15 mouse cellular contexts compared by ENCODE assay signal in the genomic region with DNA sequence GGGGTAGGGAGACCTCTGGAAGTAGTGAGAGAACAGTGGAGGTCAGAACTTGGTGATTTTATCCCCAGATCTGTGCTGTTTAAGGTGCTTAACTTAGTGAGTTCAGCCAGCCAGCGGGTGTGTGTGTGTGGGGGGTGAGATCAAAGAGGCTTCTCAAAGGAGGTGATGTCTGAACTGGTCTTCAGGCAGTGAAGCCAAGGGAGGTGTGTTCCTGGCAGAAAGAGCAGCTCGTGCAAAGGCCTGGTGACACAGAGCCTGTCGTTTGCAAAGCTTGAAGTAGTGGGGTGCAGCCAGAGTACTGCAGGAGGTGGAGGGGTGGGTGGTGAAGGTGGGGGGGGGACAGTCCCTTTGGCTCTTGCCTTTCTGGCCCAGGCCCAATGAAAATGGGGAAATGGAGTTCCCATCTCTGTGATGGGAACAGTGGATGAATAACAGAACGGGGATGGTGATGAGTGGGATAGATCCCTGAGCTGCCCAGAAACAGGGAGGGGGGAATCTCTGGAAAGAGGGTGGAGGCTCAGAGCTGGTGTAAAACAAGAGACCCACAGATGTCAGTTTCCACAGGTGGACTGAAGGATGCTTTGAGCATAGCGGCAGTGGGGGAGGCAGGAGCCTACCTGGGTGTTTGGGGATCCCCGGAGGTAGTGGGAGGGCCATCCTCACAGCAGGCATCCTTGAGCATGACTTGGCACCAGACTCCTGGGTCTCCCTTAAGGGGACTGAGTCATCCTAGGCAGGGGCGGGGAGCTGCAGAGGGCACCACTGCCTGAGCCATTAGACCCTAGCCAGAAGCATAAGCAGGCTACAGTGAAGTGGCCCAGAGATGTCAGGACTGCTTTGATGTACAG. TPM values are rescaled to one million over a fixed set of nuclear protein-coding genes. Genes with fewer than 3 reads are reported as not detected.
DNase-seq lines count a peak whose midpoint lies in the region; ATAC-seq and TF ChIP-seq lines count a peak whose summit lies in the region.
"Had no signal": no experiment of that assay in that cellular context is flagged by ENCODE, and none has a peak within 500 bp of the region (broad histone marks: within the 10 kb centered on the region; RNA-seq: fewer than 3 reads in every experiment).

No protein-coding gene starts in this region.

- no peak overlapping the region for H3K4me3 ChIP-seq in hindbrain, postnatal 0 days (ENCODE audit: low read length)
- H3K4me3 ChIP-seq in hindbrain, embryonic 10.5 days, result no peak overlapping the region
- no peak overlapping the region for H3K4me3 ChIP-seq in stomach, postnatal 0 days (ENCODE audit: low read depth, low read length)
- H3K4me3 ChIP-seq in kidney, embryonic 14.5 days (ENCODE audit: low read length), result no peak overlapping the region
- H3K4me3 ChIP-seq: limb, embryonic 10.5 days; liver, embryonic 15.5 days had no signal

- DNase-seq in hindbrain, postnatal 0 days (ENCODE audit: low spot score), result no peak
- DNase-seq in hindbrain, embryonic 10.5 days (ENCODE audit: low spot score), result no peak
- peak; percentile 63 for DNase-seq in right cerebral cortex, adult 18-20 months
- DNase-seq in right cerebral cortex, postnatal 4 days, result no peak
- DNase-seq in adrenal gland, postnatal 14 days, result peak; percentile 72
- no peak for DNase-seq in stomach, postnatal 0 days (ENCODE audit: low spot score)
- DNase-seq: heart, adult 11 months; heart, postnatal 10 days; kidney, postnatal 25 days had no signal

- no peak for TF ChIP-seq EP300 in stomach, postnatal 0 days (optimal IDR thresholded peaks at IDR 0.05)

- H3K9ac ChIP-seq in hindbrain, postnatal 0 days (replicated peaks; ENCODE audit: low read length), result 0 out of 2 replicates have a peak overlapping the region, but pooled peaks have one; percentile 22
- H3K9ac ChIP-seq in stomach, postnatal 0 days (ENCODE audit: low read length), result no peak overlapping the region
- no peak overlapping the region for H3K9ac ChIP-seq in kidney, embryonic 14.5 days (ENCODE audit: low read depth, low read length)
- H3K9ac ChIP-seq: liver, embryonic 15.5 days had no signal

- TF ChIP-seq CTCF in hindbrain, postnatal 0 days (IDR thresholded peaks at IDR 0.05; ENCODE audit: low read depth), result no peak
- TF ChIP-seq CTCF in stomach, postnatal 0 days (IDR thresholded peaks at IDR 0.05; ENCODE audit: low read depth), result no peak

- H3K4me1 ChIP-seq in hindbrain, postnatal 0 days (ENCODE audit: insufficient read depth, low read length), result 0 out of 2 replicates have a peak, but pooled peaks cover 9% of the 10 kb centered on the region
- peaks cover 33% of the 10 kb centered on the region for H3K4me1 ChIP-seq in hindbrain, embryonic 10.5 days (replicated peaks)
- peaks cover 18% of the 10 kb centered on the region for H3K4me1 ChIP-seq in stomach, postnatal 0 days (replicated peaks; ENCODE audit: control insufficient read depth, insufficient read depth)
- H3K4me1 ChIP-seq in kidney, embryonic 14.5 days (ENCODE audit: control insufficient read depth, insufficient read depth, low read length), result 0 out of 2 replicates have a peak, but pooled peaks cover 16% of the 10 kb centered on the region

- no peak overlapping the region; the same call in 1 of the 2 replicates for H3K4me2 ChIP-seq in hindbrain, postnatal 0 days (ENCODE audit: low read depth, low read length)
- no peak overlapping the region for H3K4me2 ChIP-seq in stomach, postnatal 0 days (replicated peaks; ENCODE audit: low read depth)
- no peak overlapping the region for H3K4me2 ChIP-seq in kidney, embryonic 14.5 days (replicated peaks; ENCODE audit: low read depth, low read length)
- H3K4me2 ChIP-seq: liver, embryonic 15.5 days had no signal

- 58% methylated on average over 7 of the region's 7 CpGs for WGBS in hindbrain, postnatal 0 days
- WGBS in hindbrain, embryonic 10.5 days, result 58% methylated on average over 7 of the region's 7 CpGs
- WGBS in stomach, postnatal 0 days, result 57% methylated on average over 7 of the region's 7 CpGs
- 58% methylated on average over 7 of the region's 7 CpGs for WGBS in kidney, embryonic 14.5 days

- H3K27me3 ChIP-seq in hindbrain, postnatal 0 days (ENCODE audit: insufficient read depth, low read length), result no peaks in the 10 kb centered on the region
- peaks cover 74% of the 10 kb centered on the region for H3K27me3 ChIP-seq in hindbrain, embryonic 10.5 days (ENCODE audit: insufficient read depth, poor library complexity, severe bottlenecking)
- no peaks in the 10 kb centered on the region for H3K27me3 ChIP-seq in stomach, postnatal 0 days (ENCODE audit: control insufficient read depth, insufficient read depth, low read length)
- H3K27me3 ChIP-seq in kidney, embryonic 14.5 days (ENCODE audit: control insufficient read depth, insufficient read depth, low read length), result peaks cover 21% of the 10 kb centered on the region

- no peaks in the 10 kb centered on the region for H3K9me3 ChIP-seq in hindbrain, postnatal 0 days (ENCODE audit: low read length)
- no peaks in the 10 kb centered on the region for H3K9me3 ChIP-seq in hindbrain, embryonic 10.5 days
- no peaks in the 10 kb centered on the region for H3K9me3 ChIP-seq in stomach, postnatal 0 days (ENCODE audit: control insufficient read depth, low read length)
- H3K9me3 ChIP-seq in kidney, embryonic 14.5 days (ENCODE audit: control insufficient read depth, low read length), result no peaks in the 10 kb centered on the region
- H3K9me3 ChIP-seq: limb, embryonic 10.5 days; liver, embryonic 15.5 days had no signal

- no peaks in the 10 kb centered on the region for H3K36me3 ChIP-seq in hindbrain, postnatal 0 days (ENCODE audit: insufficient read depth, low read length)
- H3K36me3 ChIP-seq in hindbrain, embryonic 10.5 days, result no peaks in the 10 kb centered on the region
- H3K36me3 ChIP-seq in stomach, postnatal 0 days (ENCODE audit: control insufficient read depth, insufficient read depth, low read length), result no peaks in the 10 kb centered on the region
- no peaks in the 10 kb centered on the region for H3K36me3 ChIP-seq in kidney, embryonic 14.5 days (ENCODE audit: control insufficient read depth, insufficient read depth, low read length)
- H3K36me3 ChIP-seq: limb, embryonic 10.5 days; liver, embryonic 15.5 days had no signal

- no peak overlapping the region for H3K27ac ChIP-seq in hindbrain, postnatal 0 days
- H3K27ac ChIP-seq in hindbrain, embryonic 10.5 days, result no peak overlapping the region
- 0 out of 2 replicates have a peak overlapping the region, but pooled peaks have one; percentile 35 for H3K27ac ChIP-seq in stomach, postnatal 0 days (replicated peaks)
- H3K27ac ChIP-seq in kidney, embryonic 14.5 days (ENCODE audit: low read depth, low read length), result no peak overlapping the region
- H3K27ac ChIP-seq: limb, embryonic 10.5 days; liver, embryonic 15.5 days; macrophage had no signal

- ATAC-seq in hindbrain, postnatal 0 days, result no peak
- ATAC-seq in stomach, postnatal 0 days (ENCODE audit: low FRiP score, low TSS enrichment), result no peak
- ATAC-seq in kidney, embryonic 14.5 days (ENCODE audit: low FRiP score, low TSS enrichment), result no peak
- ATAC-seq: activated CD4-positive, CD25-positive, alpha-beta regulatory T cell, adult 4 months; intestine, embryonic 16.5 days had no signal

RNA-seq across cellular contexts. Expression of a gene that starts 2.4 kb away (rescaled TPM):
- 27.4 and 32.5 TPM in 2 replicates for total RNA-seq in hindbrain, postnatal 0 days (2014; rRNA removed)
- polyA plus RNA-seq in hindbrain, postnatal 0 days (2015; fragmentation: Nextera tagmentation; extraction: Ambion mirVana), result 26.5 and 26.7 TPM in 2 replicates
- polyA plus RNA-seq in hindbrain, embryonic 10.5 days (2016; fragmentation: Nextera tagmentation; extraction: Ambion mirVana), result 5.8 and 6.6 TPM in 2 replicates
- total RNA-seq in adrenal gland, postnatal 14 days (2021), result 1.3 and 1.5 TPM in 2 replicates
- 6.7 and 7.1 TPM in 2 replicates for polyA plus RNA-seq in stomach, postnatal 0 days (2015; fragmentation: Nextera tagmentation; extraction: Ambion mirVana)
- 2.2 and 2.8 TPM in 2 replicates for polyA plus RNA-seq in kidney, embryonic 14.5 days (2014; fragmentation: Nextera tagmentation; extraction: Ambion mirVana)
- polyA plus RNA-seq: macrophage had no signal

RNA-seq across cellular contexts. Expression of a gene that starts 22.3 kb away (rescaled TPM):
- 0.32 and 1.3 TPM in 2 replicates for total RNA-seq in hindbrain, postnatal 0 days (2014; rRNA removed)
- polyA plus RNA-seq in hindbrain, postnatal 0 days (2015; fragmentation: Nextera tagmentation; extraction: Ambion mirVana), result 0.45 and 0.60 TPM in 2 replicates
- 0.83 and 1.8 TPM in 2 replicates for polyA plus RNA-seq in hindbrain, embryonic 10.5 days (2016; fragmentation: Nextera tagmentation; extraction: Ambion mirVana)
- total RNA-seq in adrenal gland, postnatal 14 days (2021), result 0.98 and 1.2 TPM in 2 replicates
- 0.97 and 0.98 TPM in 2 replicates for polyA plus RNA-seq in stomach, postnatal 0 days (2015; fragmentation: Nextera tagmentation; extraction: Ambion mirVana)
- polyA plus RNA-seq in kidney, embryonic 14.5 days (2014; fragmentation: Nextera tagmentation; extraction: Ambion mirVana), result 0.61 and 0.76 TPM in 2 replicates

RNA-seq across cellular contexts. Expression of a gene that starts 26.4 kb away (rescaled TPM):
- total RNA-seq in hindbrain, postnatal 0 days (2014; rRNA removed), result 5.2 and 6.9 TPM in 2 replicates
- polyA plus RNA-seq in hindbrain, postnatal 0 days (2015; fragmentation: Nextera tagmentation; extraction: Ambion mirVana), result 7.3 and 7.7 TPM in 2 replicates
- polyA plus RNA-seq in hindbrain, embryonic 10.5 days (2016; fragmentation: Nextera tagmentation; extraction: Ambion mirVana), result 10.5 and 12.4 TPM in 2 replicates
- total RNA-seq in adrenal gland, postnatal 14 days (2021), result 9.2 and 10.9 TPM in 2 replicates
- polyA plus RNA-seq in stomach, postnatal 0 days (2015; fragmentation: Nextera tagmentation; extraction: Ambion mirVana), result 4.9 TPM in 2 replicates
- 8.7 and 12.9 TPM in 2 replicates for polyA plus RNA-seq in kidney, embryonic 14.5 days (2014; fragmentation: Nextera tagmentation; extraction: Ambion mirVana)

Comparison
In these comparisons a context has a peak if more than half of its experiments do, and no peak if none do; other contexts are left out.
1. DNase-seq: peak in right cerebral cortex, adult 18-20 months (single experiment) and adrenal gland, postnatal 14 days (single experiment); none in hindbrain, postnatal 0 days (single experiment), hindbrain, embryonic 10.5 days (single experiment), right cerebral cortex, postnatal 4 days (single experiment) and stomach, postnatal 0 days (single experiment).